Mouse (Mus musculus): ENCODE results near the gene Gm11634. TPM values are rescaled to one million over a fixed set of nuclear protein-coding genes. Genes with fewer than 3 reads are reported as not detected.
"Not testable (repeated sequence)": the region's sequence is repeated elsewhere in the genome, so short reads cannot be mapped to it uniquely, and the experiment has no call there.

The Gm11634 gene
- polyA plus RNA-seq, 1 experiment from 2014 or later = not detected

- H3K27ac ChIP-seq = no peak overlapping the region
- H3K4me1 ChIP-seq = peaks cover 58% of the 10 kb centered on the region
- 56% methylated on average over 4 of the region's 4 CpGs for WGBS (ENCODE audit: insufficient replicate concordance)
- no peak overlapping the region for H3K4me2 ChIP-seq
- no peak overlapping the region for H3K9ac ChIP-seq
- peaks cover 12% of the 10 kb centered on the region; the same call in 1 of the 2 replicates for H3K27me3 ChIP-seq (replicated peaks)
- H3K9me3 ChIP-seq (replicated peaks) = no peaks in the 10 kb centered on the region
- H3K36me3 ChIP-seq = no peaks in the 10 kb centered on the region
- ATAC-seq = no peak
- no peak overlapping the region for H3K4me3 ChIP-seq
Measured at GRCm38 (mm10) chr11:101614116-101614515, 15.1 kb upstream of the Gm11634 start.

DNA sequence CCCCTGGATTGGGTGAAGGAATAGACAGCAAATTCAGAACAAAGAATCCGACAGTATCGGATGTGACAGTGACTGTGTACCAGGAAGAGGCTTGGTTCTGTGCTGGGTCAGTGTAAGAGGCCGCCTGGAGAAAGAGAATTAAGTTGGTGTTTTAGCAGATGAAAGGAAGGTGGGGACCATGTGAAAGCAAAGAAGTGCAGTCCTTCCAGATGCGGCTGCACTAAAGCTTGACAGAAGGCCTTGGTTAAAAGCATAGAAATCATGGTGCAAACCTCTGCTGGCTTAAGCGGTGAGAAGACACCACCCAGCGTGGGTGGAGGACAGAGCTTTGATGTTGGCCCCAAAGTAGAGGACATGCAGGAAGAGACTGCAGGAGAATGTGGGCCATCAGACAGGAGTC, 14.5 kb upstream of the Gm11634 start:
- ATAC-seq = no peak
- H3K4me3 ChIP-seq = no peak overlapping the region
- no peaks in the 10 kb centered on the region for H3K9me3 ChIP-seq (replicated peaks)
- H3K4me2 ChIP-seq = no peak overlapping the region
- H3K9ac ChIP-seq = no peak overlapping the region
- no peaks in the 10 kb centered on the region for H3K36me3 ChIP-seq
- no peak overlapping the region for H3K27ac ChIP-seq
- 69% methylated on average over 6 of the region's 6 CpGs for WGBS (ENCODE audit: insufficient replicate concordance)
- H3K27me3 ChIP-seq (replicated peaks) = peaks cover 12% of the 10 kb centered on the region; the same call in 1 of the 2 replicates
- peaks cover 58% of the 10 kb centered on the region for H3K4me1 ChIP-seq

DNA sequence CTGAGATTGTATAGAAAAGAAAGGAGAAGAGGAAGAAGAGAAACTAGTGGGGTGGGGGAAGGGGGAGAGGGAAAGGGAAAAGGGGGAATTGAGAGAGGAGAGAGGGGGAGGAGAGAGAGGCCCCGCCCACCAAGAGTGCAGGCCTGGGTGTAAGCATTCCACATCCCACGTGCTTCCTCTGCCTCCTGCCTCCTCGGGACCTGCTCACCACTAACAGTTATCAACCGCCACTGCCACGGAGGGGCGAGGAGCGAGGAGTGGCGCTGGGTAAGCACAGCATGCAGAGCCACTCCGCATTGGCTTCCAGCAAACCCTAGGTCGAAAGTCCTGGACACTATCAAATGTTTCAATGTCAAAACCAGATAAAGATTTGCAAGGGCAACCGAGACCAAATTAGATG, 11.4 kb upstream of the Gm11634 start:
- Histone ChIP-seq H3K9me3 (replicated peaks) (no peaks in the 10 kb centered on the region), H3K27me3 (replicated peaks) (peaks cover 3% of the 10 kb centered on the region; the same call in 1 of the 2 replicates), H3K4me2 (peak overlapping the region; percentile 29; the same call in 1 of the 2 replicates), H3K4me3 (no peak overlapping the region), H3K4me1 (peaks cover 26% of the 10 kb centered on the region), H3K9ac (no peak overlapping the region), H3K36me3 (no peaks in the 10 kb centered on the region), H3K27ac (no peak overlapping the region)
- 10% methylated on average over 11 of the region's 11 CpGs for WGBS (ENCODE audit: insufficient replicate concordance)
- ATAC-seq = no peak

DNA sequence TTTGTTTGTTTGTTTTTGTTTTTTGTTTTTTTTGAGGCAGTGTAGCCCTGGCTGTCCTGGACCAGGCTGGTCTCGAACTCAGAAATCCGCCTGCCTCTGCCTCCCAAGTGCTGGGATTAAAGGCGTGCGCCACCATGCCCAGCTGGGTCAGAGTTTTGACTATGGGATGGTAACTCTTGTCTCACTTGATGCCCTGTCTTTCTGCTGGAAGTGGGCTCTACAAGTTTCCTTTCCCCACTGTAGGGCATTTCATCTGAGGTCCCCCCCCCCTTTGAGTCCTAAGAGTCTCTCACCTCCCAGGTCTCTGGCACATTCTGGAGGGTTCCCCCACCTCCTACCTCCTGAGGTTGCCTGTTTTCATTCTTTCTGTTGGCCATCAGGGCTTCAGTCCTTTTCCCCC, 8.1 kb upstream of the Gm11634 start:
- ATAC-seq; H3K27ac ChIP-seq; H3K9ac ChIP-seq; H3K27me3 ChIP-seq (replicated peaks); H3K4me2 ChIP-seq; H3K36me3 ChIP-seq; H3K4me3 ChIP-seq; H3K9me3 ChIP-seq (replicated peaks): not testable (repeated sequence)
- peaks cover 24% of the 10 kb centered on the region for H3K4me1 ChIP-seq
- WGBS (ENCODE audit: insufficient replicate concordance) = 75% methylated on average over 4 of the region's 4 CpGs

GRCm38 (mm10) chr11:101604531-101605453, 5.7 kb upstream of the Gm11634 start:
- ATAC-seq = peak; percentile 86

GRCm38 (mm10) chr11:101604116-101604515, 5.1 kb upstream of the Gm11634 start:
- Histone ChIP-seq H3K9me3 (replicated peaks) (no peaks in the 10 kb centered on the region), H3K27ac (peak overlapping the region; percentile 89; the same call in 1 of the 2 replicates), H3K9ac (0 out of 2 replicates have a peak overlapping the region, but pooled peaks have one; percentile 25), H3K27me3 (replicated peaks) (peaks cover 23% of the 10 kb centered on the region), H3K4me2 (peak overlapping the region; percentile 57), H3K4me3 (peak overlapping the region; percentile 20; the same call in 1 of the 2 replicates), H3K36me3 (no peaks in the 10 kb centered on the region), H3K4me1 (0 out of 2 replicates have a peak, but pooled peaks cover 11% of the 10 kb centered on the region)
- no peak for ATAC-seq
- WGBS (ENCODE audit: insufficient replicate concordance) = 3% methylated on average over 3 of the region's 3 CpGs

More at GRCm38 (mm10) chr11:101604531-101605453, 5.7 kb upstream of the Gm11634 start:
- not testable (repeated sequence) for H3K9me3 ChIP-seq (replicated peaks); H3K36me3 ChIP-seq
- peak overlapping the region; percentile 89 for H3K27ac ChIP-seq
- H3K4me2 ChIP-seq = peak overlapping the region; percentile 57
- H3K27me3 ChIP-seq (replicated peaks) = peaks cover 16% of the 10 kb centered on the region
- peak overlapping the region; percentile 20; the same call in 1 of the 2 replicates for H3K4me3 ChIP-seq
- 0 out of 2 replicates have a peak overlapping the region, but pooled peaks have one; percentile 25 for H3K9ac ChIP-seq
- 0 out of 2 replicates have a peak, but pooled peaks cover 11% of the 10 kb centered on the region for H3K4me1 ChIP-seq
- WGBS (ENCODE audit: insufficient replicate concordance) = under 1% methylated on average over 30 of the region's 30 CpGs

GRCm38 (mm10) chr11:101602491-101602890, 3.4 kb upstream of the Gm11634 start:
- Histone ChIP-seq H3K4me1 (0 out of 2 replicates have a peak, but pooled peaks cover 11% of the 10 kb centered on the region), H3K4me3 (no peak overlapping the region), H3K9me3 (replicated peaks) (no peaks in the 10 kb centered on the region), H3K36me3 (no peaks in the 10 kb centered on the region), H3K27me3 (replicated peaks) (peaks cover 24% of the 10 kb centered on the region), H3K27ac (no peak overlapping the region), H3K9ac (no peak overlapping the region), H3K4me2 (no peak overlapping the region)
- 10% methylated on average over 3 of the region's 3 CpGs for WGBS (ENCODE audit: insufficient replicate concordance)
- no peak for ATAC-seq

- 66% methylated on average over 12 of the region's 12 CpGs for WGBS (ENCODE audit: insufficient replicate concordance)
- Histone ChIP-seq H3K4me2 (no peak overlapping the region), H3K4me3 (no peak overlapping the region), H3K27ac (no peak overlapping the region), H3K9me3 (replicated peaks) (no peaks in the 10 kb centered on the region), H3K4me1 (peaks cover 12% of the 10 kb centered on the region), H3K27me3 (replicated peaks) (0 out of 2 replicates have a peak, but pooled peaks cover 3% of the 10 kb centered on the region), H3K9ac (no peak overlapping the region), H3K36me3 (peaks cover 22% of the 10 kb centered on the region)
- no peak for ATAC-seq
Measured at GRCm38 (mm10) chr11:101589989-101590624, 8.9 kb downstream of the Gm11634 start.

DNA sequence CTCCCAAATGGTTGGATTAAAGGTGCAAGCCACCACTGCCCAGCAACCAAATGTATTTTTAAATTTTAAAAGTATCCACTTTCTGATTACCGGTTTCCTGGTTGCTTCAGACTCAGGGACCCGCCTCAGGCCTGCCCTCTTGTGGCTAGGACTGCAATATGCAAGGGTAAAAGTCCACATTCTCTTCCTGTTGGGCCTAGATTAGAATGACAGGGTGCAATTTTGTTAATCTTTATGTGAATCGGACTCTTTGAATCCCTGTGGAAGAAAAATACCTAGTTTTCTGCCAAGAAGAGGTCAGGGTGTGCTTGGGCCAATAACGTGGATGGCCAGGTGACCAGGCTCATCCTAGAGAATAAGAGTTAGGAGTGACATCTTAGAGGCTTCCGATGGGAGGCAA, 9.6 kb downstream of the Gm11634 start:
- no peak for ATAC-seq
- 25% methylated on average over 5 of the region's 5 CpGs for WGBS (ENCODE audit: insufficient replicate concordance)
- H3K4me2 ChIP-seq = peak overlapping the region; percentile 27; the same call in 1 of the 2 replicates
- H3K9me3 ChIP-seq (replicated peaks) = no peaks in the 10 kb centered on the region
- H3K9ac ChIP-seq = no peak overlapping the region; the same call in 1 of the 2 replicates
- no peak overlapping the region for H3K4me3 ChIP-seq
- 0 out of 2 replicates have a peak, but pooled peaks cover 3% of the 10 kb centered on the region for H3K27me3 ChIP-seq (replicated peaks)
- peaks cover 12% of the 10 kb centered on the region for H3K4me1 ChIP-seq
- H3K36me3 ChIP-seq = peaks cover 22% of the 10 kb centered on the region
- no peak overlapping the region for H3K27ac ChIP-seq

DNA sequence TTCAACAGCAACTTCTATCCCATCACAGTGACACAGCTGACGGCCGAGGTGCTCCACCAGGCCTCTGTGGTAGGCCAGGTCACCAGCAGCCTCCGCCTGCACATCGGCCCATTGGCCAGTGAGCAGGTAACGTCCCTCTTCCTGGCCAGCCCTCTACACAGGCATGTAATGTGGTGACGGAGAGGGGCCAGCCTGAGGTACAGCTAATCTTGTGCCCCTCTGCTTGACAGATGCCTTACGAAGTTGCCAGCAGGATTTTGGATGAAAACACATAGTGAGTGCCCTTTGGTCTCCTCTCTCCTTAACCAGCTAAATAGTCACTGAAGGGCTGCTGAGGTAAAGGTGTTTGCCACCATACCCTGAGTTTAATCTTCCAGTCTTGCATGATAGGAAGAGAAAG, 10.2 kb downstream of the Gm11634 start:
- Histone ChIP-seq H3K36me3 (peaks cover 22% of the 10 kb centered on the region), H3K4me2 (peak overlapping the region; percentile 27; the same call in 1 of the 2 replicates), H3K27ac (no peak overlapping the region), H3K4me3 (no peak overlapping the region), H3K4me1 (peaks cover 12% of the 10 kb centered on the region), H3K9me3 (replicated peaks) (no peaks in the 10 kb centered on the region), H3K27me3 (replicated peaks) (0 out of 2 replicates have a peak, but pooled peaks cover 3% of the 10 kb centered on the region), H3K9ac (no peak overlapping the region)
- ATAC-seq = no peak
- WGBS (ENCODE audit: insufficient replicate concordance) = 75% methylated on average over 7 of the region's 7 CpGs

- ATAC-seq = no peak
- Histone ChIP-seq H3K27ac (no peak overlapping the region), H3K27me3 (replicated peaks) (no peaks in the 10 kb centered on the region), H3K4me1 (peaks cover 13% of the 10 kb centered on the region), H3K9ac (no peak overlapping the region), H3K4me2 (no peak overlapping the region), H3K4me3 (no peak overlapping the region), H3K9me3 (replicated peaks) (no peaks in the 10 kb centered on the region), H3K36me3 (peaks cover 22% of the 10 kb centered on the region)
- WGBS (ENCODE audit: insufficient replicate concordance) = 85% methylated on average over 10 of the region's 10 CpGs
Measured at GRCm38 (mm10) chr11:101587676-101588075, 11.4 kb downstream of the Gm11634 start.
